Mouse (Mus musculus) 3T3-L1 (cell line): ENCODE results near the gene St7.

ENCODE experiments used
- DNase-seq: peaks from one replicate; pipeline ENCODE4 v3.0.0-alpha.2; 2015; ENCODE audit warnings: low read depth, low spot score

Gene St7

DNA sequence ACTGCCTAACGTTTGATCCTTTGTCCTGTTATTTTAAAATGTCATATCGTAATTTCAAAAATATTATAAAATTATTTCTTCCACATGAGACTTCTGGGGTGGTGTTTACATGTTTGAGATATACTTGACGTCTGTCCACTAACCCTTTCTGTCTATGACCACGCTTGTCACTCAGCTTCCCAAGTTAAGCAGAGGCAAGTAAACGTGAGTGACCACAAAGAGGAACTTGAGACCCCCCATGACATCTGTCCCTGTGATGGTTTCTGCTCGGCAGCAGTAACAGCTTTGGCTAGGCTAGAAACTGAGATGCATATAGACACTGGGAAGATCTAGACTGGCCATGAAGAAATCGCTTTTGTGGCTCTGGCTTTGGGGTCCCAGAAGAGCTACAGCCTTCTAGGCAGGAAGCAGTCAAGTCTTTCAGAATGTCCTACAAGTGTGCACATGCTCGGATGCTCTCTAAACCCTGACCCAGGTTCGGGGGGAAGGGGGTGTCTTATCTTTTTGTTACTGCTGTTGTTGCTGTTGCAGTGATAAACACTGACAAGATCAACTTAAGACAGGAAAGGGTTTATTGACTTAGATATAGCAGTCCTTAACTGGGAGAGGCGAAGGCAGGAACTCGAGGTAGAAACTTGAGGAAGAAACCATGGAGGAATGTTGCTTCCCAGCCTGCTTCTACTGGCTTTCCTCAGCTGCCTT is 254.5 kb downstream of the St7 start:
- no peak for DNase-seq

DNA sequence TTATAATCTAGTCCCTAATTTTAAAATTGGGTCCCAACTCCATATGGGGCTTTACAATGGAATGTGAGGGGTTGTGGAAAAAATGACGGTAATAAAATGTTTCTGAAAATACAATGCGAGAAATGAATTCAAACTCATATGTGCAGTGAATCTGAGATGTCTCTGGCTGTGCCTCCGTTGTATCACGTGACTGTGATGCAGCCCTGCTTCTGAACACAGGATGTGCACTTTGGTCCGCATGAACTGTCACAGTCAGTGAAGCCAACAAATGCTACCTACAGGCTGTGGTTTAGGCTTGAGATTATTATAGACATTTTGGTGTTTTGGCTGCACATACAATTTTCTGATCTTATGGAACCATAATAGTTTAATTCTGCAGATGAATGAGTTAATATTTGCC is 256.4 kb downstream of the St7 start:
- DNase-seq = no peak

DNA sequence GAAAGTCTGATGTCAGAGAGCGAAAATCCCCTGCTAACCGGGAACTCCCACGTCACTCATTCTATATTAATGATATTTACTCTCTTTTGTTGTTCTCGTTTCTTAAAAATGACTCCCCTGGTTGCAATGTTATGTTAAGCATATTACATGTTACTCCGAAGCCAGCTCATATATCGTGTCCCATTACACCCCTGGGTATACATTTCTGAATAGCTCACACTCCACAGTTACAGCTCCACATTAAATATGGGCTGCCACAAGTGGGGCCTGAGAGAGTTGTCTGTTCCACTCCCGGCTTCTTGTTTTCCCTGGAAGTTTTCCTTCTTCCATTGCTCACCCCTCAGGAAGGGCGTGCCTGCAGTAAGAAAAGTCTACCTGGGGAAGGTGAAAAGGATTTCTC is 259.0 kb downstream of the St7 start:
- DNase-seq = no peak

DNA sequence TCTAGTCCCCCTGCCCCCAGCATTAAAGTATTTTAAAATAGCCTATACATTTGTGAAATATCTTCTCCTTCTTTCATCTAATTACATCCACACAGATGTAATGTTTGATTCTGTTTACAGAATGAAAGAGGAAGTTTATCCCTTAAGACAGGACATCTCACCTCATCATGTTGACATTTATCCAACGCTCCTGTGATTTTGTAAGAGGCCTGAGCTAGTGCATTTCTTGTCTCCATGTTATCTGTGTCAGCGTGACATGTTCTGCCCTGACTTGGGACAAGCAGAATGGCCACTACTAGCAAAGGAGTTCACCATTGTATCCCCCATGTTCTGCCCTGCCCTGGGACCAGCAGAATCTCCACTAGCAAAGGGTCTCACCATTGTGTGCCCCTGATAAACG is 270.7 kb downstream of the St7 start:
- no peak for DNase-seq

DNA sequence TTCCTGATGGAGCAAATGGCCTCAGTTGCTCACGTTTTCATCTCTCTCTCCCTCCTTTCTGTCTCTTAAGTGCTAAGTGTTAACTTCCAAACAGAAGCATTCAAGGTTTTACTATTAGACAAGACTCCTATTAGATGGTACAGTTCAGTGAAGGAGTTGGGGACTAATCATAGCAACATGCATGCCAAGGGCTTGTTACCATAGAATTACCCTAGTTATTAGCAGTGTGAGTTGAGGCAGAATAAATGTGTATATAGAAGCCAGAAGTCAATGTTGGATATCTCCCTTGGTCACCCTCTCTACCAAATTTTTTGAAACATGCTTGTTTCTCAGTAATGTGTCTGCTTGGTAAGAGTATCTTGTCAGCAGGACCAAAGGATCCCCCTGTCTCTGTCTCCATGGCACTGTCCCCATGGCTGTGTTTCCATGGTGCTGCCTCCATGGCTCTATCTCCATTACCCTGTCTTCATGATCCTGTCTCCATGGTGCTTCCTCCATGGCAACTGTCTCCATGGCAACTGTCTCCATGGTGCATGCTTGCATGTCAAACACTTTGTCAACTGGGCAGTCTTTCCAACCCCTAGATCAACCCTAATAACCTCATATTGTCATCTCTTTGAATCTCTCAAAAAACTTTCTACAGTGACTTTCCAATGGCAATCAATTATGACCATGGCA is 275.9 kb downstream of the St7 start:
- no peak for DNase-seq

DNA sequence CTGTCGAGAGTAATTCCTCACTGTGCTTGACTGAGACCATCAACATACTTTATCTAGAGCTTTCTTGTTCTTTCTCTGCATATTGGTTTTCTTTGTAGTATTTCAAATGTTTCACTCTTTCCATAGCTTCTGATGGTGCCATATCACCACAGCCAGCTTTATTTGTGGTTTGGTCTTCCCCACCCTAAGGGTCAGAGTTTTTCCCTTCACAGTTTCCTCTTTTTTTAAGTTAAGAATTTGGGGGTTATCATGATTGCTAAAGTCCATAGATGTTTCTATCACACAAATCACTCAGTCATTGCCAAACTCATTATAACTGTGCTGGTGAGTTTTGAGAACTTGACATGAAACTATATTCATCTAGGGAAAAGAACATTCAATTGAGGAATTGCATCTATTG is 277.1 kb downstream of the St7 start:
- DNase-seq = no peak

DNA sequence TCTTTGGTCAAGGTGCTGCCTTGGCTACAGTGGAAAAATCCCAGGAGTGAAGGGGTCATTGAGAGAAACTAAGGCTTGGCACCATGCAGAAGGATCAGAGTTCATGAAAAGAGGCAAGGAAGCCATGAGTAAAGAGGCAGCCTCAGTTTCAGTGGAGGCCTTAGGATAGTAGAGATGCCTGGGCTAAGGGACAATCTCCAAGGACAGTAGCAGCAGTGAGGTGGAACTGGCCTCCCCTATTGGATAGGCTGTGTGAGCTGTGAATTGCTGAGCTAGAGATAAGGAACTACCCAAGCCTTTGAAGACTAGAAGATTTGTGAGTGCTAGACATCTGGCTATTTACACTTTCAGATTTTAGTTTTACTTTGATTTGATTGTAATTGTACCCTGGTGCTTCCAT is 278.7 kb downstream of the St7 start:
- no peak for DNase-seq

DNA sequence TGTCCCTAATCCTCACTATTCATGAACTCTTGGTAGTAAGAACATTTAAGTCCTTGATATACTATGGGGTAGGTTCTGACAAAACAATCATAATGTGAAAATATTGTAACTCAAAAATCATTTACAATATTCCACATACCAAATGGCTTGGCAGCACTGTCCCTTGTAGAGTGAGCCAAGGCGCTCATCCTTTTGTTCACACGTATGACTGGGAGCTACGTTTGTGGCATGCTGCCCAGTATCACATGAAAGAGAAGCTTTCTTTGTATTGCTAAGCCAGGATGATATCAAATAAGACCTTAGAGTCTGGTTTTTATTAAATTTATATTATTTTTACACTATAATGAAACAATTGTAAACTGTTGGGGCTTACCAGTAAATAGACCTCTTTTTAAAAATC is 281.7 kb downstream of the St7 start:
- DNase-seq = no peak

DNA sequence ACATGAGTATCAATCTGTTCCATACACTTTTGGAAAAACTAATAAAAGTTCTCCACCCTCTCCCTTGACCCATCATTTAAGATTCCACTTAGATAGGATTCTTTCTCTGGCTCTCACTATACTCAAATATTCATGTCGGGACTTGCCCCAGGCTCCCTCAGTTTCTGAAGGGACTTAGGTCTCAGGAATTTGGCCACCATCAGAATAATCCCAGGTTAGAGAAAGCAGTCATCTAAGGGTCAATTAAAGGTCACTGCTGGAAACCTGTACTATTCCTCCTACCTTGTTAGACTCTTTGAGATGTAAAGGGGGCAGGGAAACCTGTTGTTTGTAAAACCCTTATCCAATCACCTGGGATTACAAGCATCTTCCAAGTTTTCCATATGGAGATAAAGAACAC is 284.4 kb downstream of the St7 start:
- DNase-seq = no peak

DNA sequence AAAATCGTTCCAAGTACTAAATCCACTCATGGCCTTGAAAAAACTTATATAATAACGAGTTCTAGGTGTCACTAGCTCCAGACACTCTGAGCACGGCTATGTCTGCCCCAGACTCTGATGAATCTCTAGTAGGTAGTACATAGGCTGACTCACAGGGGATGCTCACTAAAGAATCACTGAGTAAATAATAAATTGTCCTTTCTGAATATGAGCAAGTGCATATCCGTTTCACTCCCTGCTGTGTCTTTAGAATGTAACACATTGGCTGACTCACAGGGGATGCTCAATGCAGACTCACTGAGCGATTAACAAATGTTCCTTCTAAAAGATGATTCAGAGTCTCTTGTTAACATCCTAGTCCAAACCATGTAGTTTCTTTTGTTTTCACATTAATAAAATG is 285.6 kb downstream of the St7 start:
- DNase-seq = peak; percentile 81

DNA sequence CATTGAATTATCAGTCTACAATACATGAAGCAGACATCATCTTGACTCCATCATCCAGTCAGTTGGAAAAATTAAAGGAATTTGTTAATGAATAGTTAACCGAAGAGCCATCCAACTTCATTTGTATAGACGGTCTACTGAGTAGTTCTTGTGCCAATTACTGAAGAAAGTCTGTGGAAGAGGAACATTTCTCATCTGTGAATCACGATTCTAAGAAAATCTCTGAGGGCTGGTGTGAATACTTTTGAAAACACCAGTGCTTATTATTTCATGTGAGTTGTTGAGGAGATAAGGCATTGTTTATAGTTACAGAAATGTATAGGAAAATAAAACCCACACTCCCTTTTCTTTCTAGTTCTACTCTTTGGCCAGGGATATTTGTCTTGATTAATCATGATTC is 286.1 kb downstream of the St7 start:
- DNase-seq = peak; percentile 63

DNA sequence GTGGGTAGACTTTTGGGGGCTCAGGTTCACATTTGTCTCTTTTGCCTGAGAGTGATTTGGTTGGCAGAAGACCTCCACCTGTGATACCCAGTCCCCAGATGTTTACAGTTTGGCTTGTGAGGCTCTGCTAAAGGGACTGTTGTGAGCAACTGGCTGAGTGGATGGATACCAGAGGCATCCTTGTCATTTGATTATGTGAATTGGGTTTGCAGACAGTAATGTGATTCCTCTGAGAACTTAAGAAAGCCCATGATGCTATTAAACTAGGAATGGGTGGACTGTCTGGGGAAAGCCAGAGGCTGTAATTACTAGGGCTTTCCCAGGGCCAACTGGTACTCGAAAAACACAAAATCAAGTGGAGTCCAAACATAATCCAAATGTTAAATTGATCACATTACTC is 286.6 kb downstream of the St7 start:
- peak; percentile 32 for DNase-seq

DNA sequence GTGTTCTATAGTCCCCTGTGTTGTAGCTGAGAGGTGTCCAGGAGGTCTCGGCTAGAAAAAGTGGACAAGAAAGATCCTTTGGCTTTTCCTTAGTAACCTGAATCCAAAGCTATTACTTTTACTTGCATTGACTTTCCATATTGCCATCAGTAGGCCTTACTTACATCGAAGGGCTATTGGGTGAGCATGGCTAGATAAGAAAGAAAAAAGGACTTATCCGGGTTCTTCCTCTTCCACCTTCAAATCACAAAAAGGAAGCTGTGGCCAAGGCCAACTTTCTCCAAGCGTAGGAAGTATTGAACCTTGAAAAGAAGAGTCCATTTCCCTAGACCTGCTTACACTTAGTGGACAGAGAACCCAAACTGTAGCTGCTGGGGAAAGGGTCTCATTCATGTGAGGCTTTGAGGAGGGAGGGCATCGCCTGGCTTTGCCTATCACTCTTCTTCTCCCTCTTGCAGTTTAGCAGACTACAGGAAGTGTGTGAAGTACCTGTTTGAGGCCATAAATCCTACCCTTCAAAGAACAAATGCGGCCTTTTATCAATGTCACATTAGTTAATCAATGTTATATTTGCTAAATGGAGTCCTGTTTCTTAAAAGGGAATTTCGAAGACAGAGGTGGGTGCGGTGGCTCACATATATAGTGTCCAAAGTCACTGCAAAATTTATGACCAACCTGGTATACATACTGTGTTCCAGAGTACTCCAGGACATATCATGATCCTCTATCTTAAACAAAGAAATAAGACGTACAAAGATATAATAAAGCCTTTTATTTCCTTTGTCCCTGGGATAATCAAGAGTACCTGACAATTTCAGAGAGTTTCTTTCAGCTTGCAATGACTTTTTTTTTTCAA is 297.7 kb downstream of the St7 start:
- no peak for DNase-seq

DNA sequence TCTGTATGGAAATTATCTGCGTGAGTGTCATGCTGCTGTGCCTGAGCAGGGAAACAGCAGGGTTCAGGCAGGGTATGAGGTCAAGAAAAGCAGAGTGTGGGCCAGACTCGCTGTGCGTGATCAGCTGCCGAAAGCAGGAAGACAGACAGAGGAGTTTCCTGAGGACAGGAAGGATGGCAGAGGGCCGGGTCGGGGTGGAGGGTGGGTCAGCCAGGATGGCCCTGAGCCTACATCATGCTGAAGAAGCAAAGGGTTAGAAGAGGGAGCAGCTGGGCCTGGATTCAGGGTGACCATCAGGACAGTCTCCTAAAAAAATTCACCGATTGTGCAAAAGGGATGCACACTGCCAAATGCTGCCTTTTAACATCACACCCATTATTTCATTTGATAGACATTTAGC is 298.9 kb downstream of the St7 start:
- no peak for DNase-seq
